Mouse (Mus musculus) cerebellum, adult 2 months (tissue): ENCODE data around the gene Pik3c2g. TPM values are rescaled to one million over a fixed set of nuclear protein-coding genes. Genes with fewer than 3 reads are reported as not detected.

Experiments used
- DNase-seq, 2 experiments: peaks; one replicate each; pipeline ENCODE4 v3.0.0; 2021
- H3K27ac ChIP-seq: fragments of 200-500 bp; 2 replicates; pipeline ENCODE4 v1.5.1; 2012; ENCODE audit warnings: low read length, control low read depth, inconsistent platforms; ENCODE audit not compliant: insufficient read depth
- H3K27me3 ChIP-seq: fragments of 200-500 bp; 2 replicates; pipeline ENCODE4 v1.6.1; 2012; ENCODE audit warnings: inconsistent platforms, mild to moderate bottlenecking, low read length, moderate library complexity; ENCODE audit not compliant: control insufficient read depth, insufficient read depth
- H3K4me1 ChIP-seq: fragments of 200-500 bp; 2 replicates; pipeline ENCODE4 v1.6.1; 2011; ENCODE audit warnings: low read length; ENCODE audit not compliant: control insufficient read depth, insufficient read depth
- H3K4me3 ChIP-seq: fragments of 200-500 bp; replicated peaks from 2 replicates; pipeline ENCODE3; 2011; ENCODE audit warnings: mild to moderate bottlenecking, low read depth, low read length, control low read depth; ENCODE audit not compliant: insufficient read depth
- CTCF ChIP-seq: fragments of 200-500 bp; IDR thresholded peaks from 2 replicates; pipeline ENCODE4 v1.5.1; 2011; ENCODE audit warnings: low read depth, mild to moderate bottlenecking, control low read depth, low read length, moderate library complexity, borderline replicate concordance; ENCODE audit not compliant: insufficient read depth
- POLR2A ChIP-seq: fragments of 200-500 bp; IDR thresholded peaks from 2 replicates; pipeline ENCODE4 v1.6.1; 2011; ENCODE audit warnings: low read length, control low read depth, borderline replicate concordance; ENCODE audit not compliant: insufficient read depth
- WGBS: fragments of 180-500 bp; shearing (Covaris S2); methylation state at CpG from one replicate; pipeline ENCODE4 v1.1.7; 2018; 5-methylcytosine and 5-hydroxymethylcytosine counted together
- polyA plus RNA-seq: library from polyadenylated mRNA; depleted of rRNA; stranded (reverse); fragments of >200 nt; gene quantifications from 2 replicates; pipeline ENCODE4 v1.2.3, GENCODE M21; 2012; rRNA removed

The Pik3c2g gene
- polyA plus RNA-seq, 1 experiment = 0.11 TPM

GRCm38 (mm10) chr6:139978114-139978513 lies 391.1 kb downstream of the Pik3c2g start:
- no peak overlapping the region for H3K4me3 ChIP-seq
- WGBS = 40% methylated on average over 3 of the region's 3 CpGs
- H3K27me3 ChIP-seq = no peaks in the 10 kb centered on the region
- H3K4me1 ChIP-seq = no peaks in the 10 kb centered on the region
- DNase-seq = no peak
- TF ChIP-seq CTCF (no peak), POLR2A (no peak)
- no peak overlapping the region for H3K27ac ChIP-seq

- TF ChIP-seq POLR2A = no peak
- TF ChIP-seq CTCF = no peak
- no peak overlapping the region for H3K27ac ChIP-seq
- no peak overlapping the region for H3K4me3 ChIP-seq
- H3K4me1 ChIP-seq = no peaks in the 10 kb centered on the region
- no peak for DNase-seq
- H3K27me3 ChIP-seq = no peaks in the 10 kb centered on the region
These were observed 394.0 kb downstream of the Pik3c2g start for GRCm38 (mm10) chr6:139981061-139981460.

GRCm38 (mm10) chr6:139984069-139984468 lies 397.0 kb downstream of the Pik3c2g start:
- 91% methylated on average over 3 of the region's 3 CpGs for WGBS
- Histone ChIP-seq H3K27me3 (no peaks in the 10 kb centered on the region), H3K4me3 (no peak overlapping the region), H3K27ac (no peak overlapping the region), H3K4me1 (no peaks in the 10 kb centered on the region)
- no peak for DNase-seq
- TF ChIP-seq POLR2A (no peak), CTCF (no peak)

- TF ChIP-seq POLR2A (no peak), CTCF (no peak)
- WGBS = 84% methylated on average over 2 of the region's 2 CpGs
- H3K4me1 ChIP-seq = no peaks in the 10 kb centered on the region
- no peak overlapping the region for H3K27ac ChIP-seq
- no peak overlapping the region for H3K4me3 ChIP-seq
- H3K27me3 ChIP-seq = no peaks in the 10 kb centered on the region
- DNase-seq = no peak
These were observed 399.5 kb downstream of the Pik3c2g start for GRCm38 (mm10) chr6:139986564-139986963.

GRCm38 (mm10) chr6:139989075-139989474 lies 402.1 kb downstream of the Pik3c2g start:
- WGBS = 76% methylated on average over 6 of the region's 6 CpGs
- no peak overlapping the region for H3K4me3 ChIP-seq
- TF ChIP-seq POLR2A = no peak
- no peak for TF ChIP-seq CTCF
- DNase-seq = no peak
- H3K27me3 ChIP-seq = no peaks in the 10 kb centered on the region
- H3K27ac ChIP-seq = no peak overlapping the region
- H3K4me1 ChIP-seq = no peaks in the 10 kb centered on the region

GRCm38 (mm10) chr6:139989597-139989996 lies 402.6 kb downstream of the Pik3c2g start:
- 90% methylated on average over 10 of the region's 10 CpGs for WGBS
- H3K27ac ChIP-seq = no peak overlapping the region

GRCm38 (mm10) chr6:140005181-140005580 lies 418.2 kb downstream of the Pik3c2g start:
- H3K27ac ChIP-seq = no peak overlapping the region
- no peak overlapping the region for H3K4me3 ChIP-seq
- TF ChIP-seq CTCF (no peak), POLR2A (no peak)
- WGBS = 77% methylated on average over 3 of the region's 3 CpGs
- H3K27me3 ChIP-seq = no peaks in the 10 kb centered on the region
- H3K4me1 ChIP-seq = no peaks in the 10 kb centered on the region
- DNase-seq = no peak

More at GRCm38 (mm10) chr6:139989597-139989996, 402.6 kb downstream of the Pik3c2g start:
- no peaks in the 10 kb centered on the region for H3K4me1 ChIP-seq
- no peak for DNase-seq
- H3K27me3 ChIP-seq = no peaks in the 10 kb centered on the region
- no peak overlapping the region for H3K4me3 ChIP-seq
- TF ChIP-seq CTCF = no peak
- no peak for TF ChIP-seq POLR2A

Other genes with a start within 250 kb of the Pik3c2g start
- gene Rergl, start 85.2 kb upstream of the Pik3c2g start, polyA plus RNA-seq = not detected in 2 replicates